Mouse (Mus musculus) hindbrain, embryonic 11.5 days (tissue): ENCODE measurements around the gene Rragc. TPM values are rescaled to one million over a fixed set of nuclear protein-coding genes. Genes with fewer than 3 reads are reported as not detected.

Source experiments
- ATAC-seq: fragments of 200-750 bp; cut with Nextera tagmentation; 2 replicates; pipeline ENCODE4 v1.8.0; 2017; ENCODE audit warnings: mild to moderate bottlenecking, moderate TSS enrichment, moderate library complexity; ENCODE audit not compliant: low FRiP score
- DNase-seq: peaks from one replicate; pipeline ENCODE4 v3.0.0-alpha.2; 2015; ENCODE audit warnings: low spot score
- H3K27ac ChIP-seq: fragments of 300-500 bp; sonication (generic); 2 replicates; pipeline ENCODE4 v1.5.1; 2014; ENCODE audit warnings: mild to moderate bottlenecking, low read depth, low read length
- H3K27me3 ChIP-seq: fragments of 300-500 bp; sonication (generic); 2 replicates; pipeline ENCODE4 v1.6.1; 2014; ENCODE audit warnings: mild to moderate bottlenecking, low read length, moderate library complexity, mixed read lengths; ENCODE audit not compliant: control insufficient read depth, insufficient read depth
- H3K36me3 ChIP-seq: fragments of 300-500 bp; sonication (generic); 2 replicates; pipeline ENCODE4 v1.6.1; 2014; ENCODE audit warnings: mild to moderate bottlenecking, low read length, moderate library complexity, mixed read lengths; ENCODE audit not compliant: control insufficient read depth, insufficient read depth
- H3K4me1 ChIP-seq: fragments of 300-500 bp; sonication (generic); replicated peaks from 2 replicates; pipeline ENCODE4 v1.6.1; 2014; ENCODE audit warnings: low read length, mixed read lengths; ENCODE audit not compliant: control insufficient read depth, insufficient read depth
- H3K4me2 ChIP-seq: fragments of 300-500 bp; sonication (generic); replicated peaks from 2 replicates; pipeline ENCODE4 v1.6.1; 2014; ENCODE audit warnings: mild to moderate bottlenecking, low read depth, low read length
- H3K4me3 ChIP-seq: fragments of 300-500 bp; sonication (generic); 2 replicates; pipeline ENCODE4 v1.5.1; 2014; ENCODE audit warnings: low read depth, low read length
- H3K9ac ChIP-seq: fragments of 300-500 bp; sonication (generic); 2 replicates; pipeline ENCODE4 v1.6.1; 2014; ENCODE audit warnings: low read depth, low read length
- H3K9me3 ChIP-seq: fragments of 300-500 bp; sonication (generic); 2 replicates; pipeline ENCODE4 v1.6.1; 2016; ENCODE audit warnings: low read length; ENCODE audit not compliant: control insufficient read depth
- WGBS: fragments of 180-500 bp; shearing (Covaris S2); extraction: QIAGEN DNeasy Blood & Tissue Kit; methylation state at CpG from one replicate; pipeline ENCODE4 v1.1.7; 2014; 5-methylcytosine and 5-hydroxymethylcytosine counted together
- polyA plus RNA-seq: library from polyadenylated mRNA; unstranded; fragments of >200 nt; fragmentation: Nextera tagmentation; extraction: Ambion mirVana; gene quantifications from 2 replicates; pipeline ENCODE4 v1.2.1, GENCODE M21; 2014

Gene Rragc
- polyA plus RNA-seq, 1 experiment from 2014 or later: 55.0 TPM

DNA sequence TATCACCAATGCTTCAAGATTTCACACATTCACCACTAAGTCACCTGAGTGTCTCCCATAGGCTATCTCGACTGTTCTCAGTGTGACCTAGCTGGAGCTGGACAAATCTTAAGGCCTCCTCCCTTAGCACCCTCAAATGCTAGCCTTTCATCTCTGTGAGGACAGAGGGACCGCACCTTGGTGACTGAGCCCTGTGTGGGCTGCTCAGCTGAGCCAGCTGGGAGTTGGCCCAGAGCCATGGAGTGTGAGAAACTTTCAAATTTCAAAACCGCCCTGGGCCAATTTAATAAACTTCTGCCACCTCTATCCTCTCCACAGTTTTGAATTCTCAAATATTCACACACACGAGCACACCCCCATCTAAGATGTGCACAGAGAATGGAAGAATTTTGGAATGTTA lies 43.7 kb downstream of the Rragc start:
- WGBS: 74% methylated on average over 4 of the region's 4 CpGs
- no peaks in the 10 kb centered on the region for H3K36me3 ChIP-seq
- no peak overlapping the region for H3K9ac ChIP-seq
- DNase-seq (no peak), ATAC-seq (no peak)
- H3K4me2 ChIP-seq: no peak overlapping the region
- no peaks in the 10 kb centered on the region for H3K27me3 ChIP-seq
- H3K9me3 ChIP-seq: no peaks in the 10 kb centered on the region
- H3K27ac ChIP-seq: no peak overlapping the region
- H3K4me1 ChIP-seq: 0 out of 2 replicates have a peak, but pooled peaks cover 2% of the 10 kb centered on the region
- H3K4me3 ChIP-seq: no peak overlapping the region

DNA sequence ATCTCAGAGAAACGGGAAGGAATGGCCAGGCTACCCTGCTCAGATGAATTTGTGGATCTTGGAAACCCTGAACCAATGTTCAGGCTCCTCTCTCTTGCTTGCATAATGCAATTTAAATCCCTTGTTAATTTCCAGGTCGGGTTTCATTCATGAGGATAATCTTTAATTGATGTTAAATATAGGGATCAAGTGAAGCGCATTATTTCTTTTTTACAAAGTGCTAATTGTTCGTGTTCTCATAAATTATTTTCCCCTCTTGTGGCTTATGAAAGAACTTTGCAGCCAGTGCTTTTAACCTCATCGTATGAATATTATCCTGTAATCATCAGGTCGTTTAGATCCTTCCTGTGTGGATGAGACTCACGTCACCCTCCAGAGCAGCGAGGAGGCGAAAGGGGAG lies 45.5 kb downstream of the Rragc start:
- no peak for DNase-seq

DNA sequence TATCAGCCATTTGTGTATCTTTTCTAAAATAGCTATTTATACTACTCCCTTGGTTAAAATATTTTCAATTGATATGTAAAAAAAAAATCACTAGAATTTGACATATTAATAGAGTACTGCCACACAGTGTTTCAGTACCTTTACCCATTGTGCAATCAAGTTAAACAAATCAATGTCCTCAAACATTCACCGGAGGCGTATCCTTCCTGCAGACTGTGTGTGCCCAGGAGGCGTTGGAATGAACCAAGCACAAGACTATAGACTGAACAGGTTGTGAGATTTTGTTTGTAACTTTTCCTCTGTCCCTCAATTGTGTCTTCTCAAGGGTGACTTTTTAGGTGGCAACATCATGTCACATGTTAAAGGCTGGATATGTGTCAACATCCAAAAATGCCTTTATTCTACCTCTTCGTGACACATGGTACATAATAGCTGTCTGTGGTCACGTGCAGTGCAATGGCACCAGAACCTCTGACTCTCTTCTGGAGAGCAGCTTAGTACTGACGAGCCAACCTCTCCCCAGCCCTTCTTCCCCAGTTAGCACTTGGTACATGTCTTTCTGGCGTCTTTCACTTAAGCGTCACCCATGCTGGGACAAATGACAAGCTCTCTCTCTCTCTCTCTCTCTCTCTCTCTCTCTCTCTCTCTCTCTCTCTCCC lies 51.5 kb downstream of the Rragc start:
- WGBS: 82% methylated on average over 8 of the region's 8 CpGs
- no peak overlapping the region for H3K27ac ChIP-seq

More for the DNA sequence above, 45.5 kb downstream of the Rragc start:
- WGBS: 82% methylated on average over 9 of the region's 9 CpGs
- no peak for ATAC-seq
- Histone ChIP-seq H3K4me1 (no peaks in the 10 kb centered on the region), H3K36me3 (no peaks in the 10 kb centered on the region), H3K27me3 (no peaks in the 10 kb centered on the region), H3K9me3 (no peaks in the 10 kb centered on the region), H3K4me3 (no peak overlapping the region), H3K9ac (no peak overlapping the region), H3K27ac (no peak overlapping the region), H3K4me2 (no peak overlapping the region)

DNA sequence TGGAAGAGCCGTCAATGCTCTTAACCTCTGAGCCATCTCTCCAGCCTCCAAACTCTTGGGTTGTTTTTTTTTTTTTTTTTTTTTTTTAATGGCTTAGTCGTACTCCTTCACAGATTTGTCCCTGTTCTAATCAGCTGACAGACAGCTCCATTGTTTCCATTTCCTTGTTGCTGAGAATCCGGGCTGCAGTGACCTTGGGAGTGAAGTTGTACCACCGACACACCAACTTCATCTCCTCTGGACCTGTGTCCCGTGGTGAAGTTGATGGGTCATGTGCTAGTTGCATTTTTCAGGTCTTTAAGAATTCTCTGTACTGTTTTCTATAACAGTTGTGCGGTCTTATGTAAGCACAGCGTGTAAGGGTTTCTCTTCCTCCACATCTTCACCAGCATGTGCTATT lies 52.2 kb downstream of the Rragc start:
- Histone ChIP-seq H3K9ac (no peak overlapping the region), H3K4me1 (peaks cover 2% of the 10 kb centered on the region; the same call in 1 of the 2 replicates), H3K4me3 (no peak overlapping the region), H3K27me3 (no peaks in the 10 kb centered on the region; the same call in 1 of the 2 replicates), H3K27ac (no peak overlapping the region), H3K4me2 (no peak overlapping the region), H3K9me3 (no peaks in the 10 kb centered on the region), H3K36me3 (no peaks in the 10 kb centered on the region)
- WGBS: 80% methylated on average over 7 of the region's 7 CpGs
- no peak for DNase-seq
- ATAC-seq: no peak

More for the DNA sequence above, 51.5 kb downstream of the Rragc start:
- H3K4me3 ChIP-seq: no peak overlapping the region
- H3K36me3 ChIP-seq: no peaks in the 10 kb centered on the region
- H3K27me3 ChIP-seq: no peaks in the 10 kb centered on the region; the same call in 1 of the 2 replicates
- no peak overlapping the region for H3K4me2 ChIP-seq
- ATAC-seq (no peak), DNase-seq (no peak)
- no peak overlapping the region for H3K9ac ChIP-seq
- H3K4me1 ChIP-seq: peaks cover 2% of the 10 kb centered on the region; the same call in 1 of the 2 replicates
- no peaks in the 10 kb centered on the region for H3K9me3 ChIP-seq

DNA sequence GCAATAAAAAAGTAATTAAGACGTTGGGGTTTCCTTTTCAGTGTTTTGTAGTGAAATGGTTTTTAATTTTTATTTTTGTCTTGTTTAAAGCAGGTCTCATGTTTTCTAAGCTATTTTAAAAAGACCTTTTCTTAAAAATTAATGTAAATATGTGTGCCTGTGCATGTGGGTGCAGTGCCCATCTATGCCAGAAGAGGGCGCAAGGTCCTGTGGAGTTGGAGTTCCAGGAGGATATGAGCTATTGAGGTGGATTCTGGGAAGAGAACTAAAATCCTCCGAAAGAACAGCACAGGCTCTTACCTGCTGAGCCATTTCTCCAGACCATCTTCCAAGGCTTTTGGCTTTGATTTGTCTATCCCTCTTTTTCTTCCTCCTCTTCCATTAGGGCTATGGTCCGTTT lies 53.8 kb downstream of the Rragc start:
- peak; percentile 55 for DNase-seq
- H3K9me3 ChIP-seq: no peaks in the 10 kb centered on the region
- no peak overlapping the region for H3K9ac ChIP-seq
- no peaks in the 10 kb centered on the region for H3K36me3 ChIP-seq
- no peaks in the 10 kb centered on the region; the same call in 1 of the 2 replicates for H3K27me3 ChIP-seq
- H3K27ac ChIP-seq: no peak overlapping the region
- no peak overlapping the region for H3K4me2 ChIP-seq
- no peak for ATAC-seq
- H3K4me3 ChIP-seq: no peak overlapping the region
- H3K4me1 ChIP-seq: peaks cover 2% of the 10 kb centered on the region; the same call in 1 of the 2 replicates
- 74% methylated on average over 4 of the region's 4 CpGs for WGBS

DNA sequence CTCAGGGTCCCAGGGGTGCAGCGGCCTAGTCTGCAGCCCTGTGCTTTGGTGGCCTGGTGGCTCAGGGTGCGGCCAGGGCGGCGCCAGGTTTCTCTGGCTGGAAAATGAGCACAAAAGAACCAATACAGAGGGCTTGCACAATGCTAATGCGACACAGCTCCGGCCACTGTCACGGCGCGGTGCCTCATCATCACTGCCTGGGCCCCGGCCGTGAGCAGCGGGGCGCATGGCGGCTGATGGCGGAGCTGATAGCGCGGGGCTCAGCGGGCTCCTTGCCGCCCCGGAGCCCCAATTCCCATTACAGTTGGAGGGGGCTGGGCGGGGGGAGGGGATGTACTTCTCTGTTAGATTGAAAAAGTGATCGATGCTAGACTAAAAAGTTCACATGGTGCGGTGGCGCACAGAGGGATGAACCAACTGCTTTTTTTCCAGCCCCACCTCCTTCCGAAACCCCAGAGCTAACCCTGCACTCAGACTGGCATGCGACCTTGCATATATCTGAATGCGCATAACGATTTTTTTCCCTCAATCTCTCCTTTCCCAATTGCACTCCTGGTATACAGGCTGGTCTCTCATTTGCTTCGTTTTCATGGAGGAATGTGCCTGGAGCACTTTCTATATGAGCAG lies 55.3 kb downstream of the Rragc start:
- Histone ChIP-seq H3K9me3 (no peaks in the 10 kb centered on the region), H3K9ac (peak overlapping the region; percentile 53), H3K27me3 (no peaks in the 10 kb centered on the region; the same call in 1 of the 2 replicates), H3K4me1 (peaks cover 2% of the 10 kb centered on the region; the same call in 1 of the 2 replicates), H3K4me3 (peak overlapping the region; percentile 25), H3K4me2 (peak overlapping the region; percentile 56), H3K27ac (peak overlapping the region; percentile 56; the same call in 1 of the 2 replicates), H3K36me3 (no peaks in the 10 kb centered on the region)
- peak; percentile 68; the same call in 1 of the 2 replicates for ATAC-seq
- peak; percentile 57 for DNase-seq
- WGBS: 7% methylated on average over 29 of the region's 29 CpGs

DNA sequence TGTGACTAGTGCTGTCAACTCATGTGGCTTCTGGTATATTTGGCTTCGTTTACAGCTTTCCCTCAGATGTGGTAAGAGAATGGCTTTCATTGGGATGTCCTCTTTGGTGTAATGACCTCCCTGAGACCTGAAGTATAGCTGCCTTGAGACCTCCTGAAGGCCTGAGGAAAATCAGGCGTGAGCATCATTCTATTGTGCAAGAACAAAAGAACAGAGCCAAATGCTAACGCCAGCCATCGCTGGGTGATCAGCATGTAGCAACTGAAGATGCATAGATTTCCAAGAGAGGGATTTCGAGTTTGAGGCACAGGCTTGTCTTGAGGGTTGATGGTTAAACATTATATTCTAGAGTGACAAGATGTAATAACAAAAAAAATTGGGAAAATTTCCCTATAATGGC lies 64.9 kb downstream of the Rragc start:
- WGBS: 28% methylated on average over 5 of the region's 5 CpGs
- no peaks in the 10 kb centered on the region for H3K4me1 ChIP-seq
- ATAC-seq (no peak), DNase-seq (no peak)
- no peak overlapping the region for H3K9ac ChIP-seq
- 0 out of 2 replicates have a peak, but pooled peaks cover 2% of the 10 kb centered on the region for H3K27me3 ChIP-seq
- H3K9me3 ChIP-seq: no peaks in the 10 kb centered on the region
- no peaks in the 10 kb centered on the region for H3K36me3 ChIP-seq
- H3K4me3 ChIP-seq: no peak overlapping the region
- H3K4me2 ChIP-seq: no peak overlapping the region
- H3K27ac ChIP-seq: no peak overlapping the region
